Mouse (Mus musculus) heart, postnatal 25 days (tissue): ENCODE measurements around the gene Atp6v1c2. TPM values are rescaled to one million over a fixed set of nuclear protein-coding genes. Genes with fewer than 3 reads are reported as not detected.

Source experiments
- DNase-seq: peaks from one replicate; pipeline ENCODE4 v3.0.0; 2022; ENCODE audit warnings: low spot score
- intact Hi-C: fragments of 180-260 bp; cut with DNase I; formaldehyde crosslinking; loops from one replicate; pipeline ENCODE4 v1.15.1; 2025
- total RNA-seq, 2 experiments: library from RNA; stranded (reverse); gene quantifications; 2 replicates each; pipeline ENCODE4 v1.2.3; 2021

Atp6v1c2 gene
- total RNA-seq, 2 experiments from 2014 or later: not detected

DNA sequence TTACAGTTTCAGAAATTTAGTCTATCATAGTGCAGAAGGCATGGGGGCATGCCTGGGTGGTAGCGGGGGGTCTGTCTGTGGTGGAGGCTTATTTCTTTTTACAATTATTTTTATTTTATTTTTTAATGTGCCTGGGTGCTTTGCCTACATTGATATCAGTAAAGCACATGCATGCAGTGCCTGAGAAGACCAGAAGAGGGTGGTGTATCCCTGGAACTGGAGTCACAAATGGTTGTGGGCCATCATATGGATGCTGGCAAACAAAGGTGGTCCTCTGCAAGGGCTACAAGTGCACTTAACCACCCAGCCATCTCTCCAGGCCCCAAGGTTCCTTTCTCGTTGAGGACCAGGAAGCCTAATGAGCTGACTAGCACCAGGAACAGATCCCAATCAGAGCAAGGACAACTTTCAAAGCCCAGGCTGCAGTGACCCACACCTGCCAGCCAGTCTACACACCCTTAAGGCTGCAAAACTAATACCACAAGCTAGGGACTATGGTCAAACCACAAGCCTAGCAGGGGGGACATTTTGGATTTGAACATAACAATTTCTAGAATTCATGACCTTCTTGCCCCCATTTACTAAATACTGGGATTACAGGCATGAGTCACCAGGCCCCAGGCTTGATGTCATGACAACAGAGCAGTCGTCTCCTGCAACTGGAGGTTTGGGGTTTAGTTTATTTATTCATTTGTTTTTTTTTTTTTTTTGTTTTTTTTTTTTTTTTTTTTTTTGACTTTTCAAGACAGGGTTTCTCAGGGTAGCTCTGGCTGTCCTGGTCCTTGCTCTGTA is 10.2 kb upstream of the Atp6v1c2 start:
- intact Hi-C loops: no loop called here

DNA sequence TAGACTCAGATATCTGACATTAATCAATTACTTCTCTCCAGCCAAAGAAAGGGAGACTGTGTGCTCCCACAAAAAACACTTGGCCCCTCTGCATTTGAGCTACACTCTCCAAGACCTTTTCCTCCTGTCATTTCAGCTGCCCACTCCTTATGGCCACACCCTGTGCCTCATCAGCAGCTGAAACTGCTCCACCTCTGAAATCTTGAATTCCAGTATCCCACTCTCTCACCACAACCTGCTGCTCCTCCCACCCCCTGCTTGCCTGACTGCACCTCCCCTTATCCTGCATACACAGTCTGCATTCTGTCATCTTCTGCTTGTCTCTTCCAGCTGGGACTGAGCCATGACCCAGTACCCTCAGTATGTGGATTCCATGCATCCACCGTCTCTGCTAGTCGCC is 9.2 kb upstream of the Atp6v1c2 start:
- intact Hi-C loops: no loop called here
- DNase-seq: no peak

More for the DNA sequence above, 10.2 kb upstream of the Atp6v1c2 start:
- no peak for DNase-seq

- intact Hi-C loops: no loop called here
- no peak for DNase-seq
Measured at GRCm38 (mm10) chr12:17333459-17333858, 4.3 kb upstream of the Atp6v1c2 start.

DNA sequence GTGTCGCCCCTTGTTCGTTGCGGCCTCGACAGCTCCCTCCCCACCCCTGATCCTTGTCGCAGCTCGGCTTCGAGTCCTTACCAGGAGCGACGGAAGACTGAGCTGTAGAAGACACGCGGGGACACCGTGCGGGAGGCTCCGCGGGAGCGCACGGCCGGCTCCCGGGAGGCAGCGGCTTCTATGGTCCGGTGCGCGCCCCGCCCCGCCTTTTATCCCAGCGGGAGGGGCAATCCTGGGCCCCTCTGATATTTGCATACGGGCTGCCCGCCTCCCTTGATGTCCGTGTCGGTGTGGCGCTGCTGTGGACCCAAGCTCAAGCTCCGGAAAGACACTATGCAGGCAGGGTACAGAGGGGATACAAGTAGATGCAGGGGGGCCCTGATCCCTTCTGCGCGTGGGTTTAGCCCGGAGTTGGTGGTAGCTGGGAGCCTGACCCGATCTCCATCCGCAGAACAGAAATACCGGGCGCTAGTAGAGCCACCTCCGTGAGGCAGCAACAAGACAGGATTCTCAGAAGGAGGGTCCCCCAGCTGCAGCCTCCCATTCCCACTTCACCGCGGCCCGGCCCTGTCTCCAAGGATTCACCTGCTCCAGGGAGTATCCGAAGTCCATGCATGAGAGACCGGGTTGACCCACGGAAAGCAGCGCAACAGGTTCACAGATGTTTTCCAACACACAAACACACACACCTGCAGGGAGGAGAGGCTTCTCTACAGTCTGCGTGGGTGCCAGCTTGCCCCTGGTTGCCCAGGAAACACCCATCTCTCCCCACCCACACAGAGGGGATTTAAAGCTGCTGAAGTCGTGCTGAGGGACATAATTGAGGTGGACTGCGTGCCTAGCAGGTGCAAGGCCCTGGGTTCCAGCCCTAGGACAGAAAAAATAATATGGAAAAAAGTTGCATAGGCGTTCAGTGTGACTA is 4.3 kb downstream of the Atp6v1c2 start:
- intact Hi-C loops: no loop called here
- DNase-seq: no peak

DNA sequence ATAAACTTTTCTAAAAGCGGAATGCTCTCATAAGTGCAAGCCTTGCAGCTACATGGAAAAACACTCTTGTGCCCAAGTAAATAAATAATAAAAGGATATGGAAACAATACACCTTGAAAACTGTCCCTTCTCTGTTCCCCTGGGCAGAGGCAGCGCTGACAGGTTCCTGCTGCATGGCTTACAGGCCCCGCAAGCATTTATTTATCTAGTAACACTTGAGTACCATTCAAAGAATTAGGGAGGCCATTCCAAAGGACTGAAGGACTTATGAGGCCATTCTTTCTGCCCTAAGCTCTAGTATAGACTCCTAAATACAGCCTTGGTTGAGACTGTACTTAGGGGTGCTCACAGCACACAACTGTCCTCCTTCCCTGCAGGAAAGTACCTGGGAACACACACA is 10.7 kb downstream of the Atp6v1c2 start:
- DNase-seq: no peak
- intact Hi-C loops: no loop called here

GRCm38 (mm10) chr12:17317970-17318369 is 11.2 kb downstream of the Atp6v1c2 start:
- no peak for DNase-seq
- intact Hi-C loops: no loop called here

- no peak for DNase-seq
- intact Hi-C loops: no loop called here
Measured at GRCm38 (mm10) chr12:17316096-17316495, 13.1 kb downstream of the Atp6v1c2 start.

- intact Hi-C loops: no loop called here
Measured at GRCm38 (mm10) chr12:17310852-17311839, 18.0 kb downstream of the Atp6v1c2 start.

GRCm38 (mm10) chr12:17308246-17308645 is 20.9 kb downstream of the Atp6v1c2 start:
- no peak for DNase-seq
- intact Hi-C loops: no loop called here

More at GRCm38 (mm10) chr12:17310852-17311839, 18.0 kb downstream of the Atp6v1c2 start:
- DNase-seq: no peak

DNA sequence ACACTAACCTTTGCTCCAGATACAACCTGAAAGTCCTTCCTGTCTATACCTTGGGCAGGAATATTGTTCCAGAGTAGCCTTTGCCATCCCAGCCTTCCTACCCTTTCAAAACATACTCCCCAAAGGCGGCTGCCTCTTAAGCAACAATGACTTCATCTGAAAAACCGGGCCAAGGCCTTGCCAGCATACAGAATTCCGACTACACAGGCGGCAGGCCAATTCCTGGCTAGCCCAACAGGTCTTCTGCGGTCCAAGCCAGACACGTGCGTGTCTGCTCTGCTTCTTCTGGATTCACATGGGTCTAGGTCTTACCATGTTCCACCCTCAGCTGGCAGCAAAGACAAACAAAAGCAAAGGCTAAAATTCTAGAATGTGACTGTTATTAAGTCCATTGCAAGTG is 23.7 kb downstream of the Atp6v1c2 start:
- intact Hi-C loops: no loop called here
- DNase-seq: no peak

GRCm38 (mm10) chr12:17299902-17300301 is 29.3 kb downstream of the Atp6v1c2 start:
- DNase-seq: no peak
- intact Hi-C loops: no loop called here

- intact Hi-C loops: no loop called here
- DNase-seq: no peak
Measured at GRCm38 (mm10) chr12:17296899-17297298, 32.3 kb downstream of the Atp6v1c2 start.

DNA sequence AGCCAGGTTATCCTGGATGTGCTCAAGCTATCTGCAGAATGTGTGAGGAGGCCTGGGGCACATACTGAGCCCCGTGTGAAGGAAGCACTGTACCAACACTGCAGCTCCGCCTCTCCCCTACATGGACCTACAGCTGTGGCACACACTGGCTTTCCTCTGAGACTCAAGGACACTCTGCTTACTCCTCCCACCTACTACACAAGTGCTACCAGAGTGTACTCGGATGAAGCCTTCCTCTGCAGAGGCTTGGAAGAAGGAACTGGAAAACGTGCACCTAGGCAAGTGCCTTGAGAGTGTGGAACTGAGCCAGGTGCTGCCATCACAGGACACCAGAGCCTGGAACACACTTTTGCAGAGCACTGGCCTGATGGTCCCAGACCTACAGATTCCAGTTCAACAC is 38.6 kb downstream of the Atp6v1c2 start:
- DNase-seq: no peak
- intact Hi-C loops: no loop called here

- intact Hi-C loops: no loop called here
- no peak for DNase-seq
Measured at GRCm38 (mm10) chr12:17289913-17290312, 39.2 kb downstream of the Atp6v1c2 start.

GRCm38 (mm10) chr12:17289060-17289459 is 40.1 kb downstream of the Atp6v1c2 start:
- DNase-seq: no peak
- intact Hi-C loops: no loop called here

DNA sequence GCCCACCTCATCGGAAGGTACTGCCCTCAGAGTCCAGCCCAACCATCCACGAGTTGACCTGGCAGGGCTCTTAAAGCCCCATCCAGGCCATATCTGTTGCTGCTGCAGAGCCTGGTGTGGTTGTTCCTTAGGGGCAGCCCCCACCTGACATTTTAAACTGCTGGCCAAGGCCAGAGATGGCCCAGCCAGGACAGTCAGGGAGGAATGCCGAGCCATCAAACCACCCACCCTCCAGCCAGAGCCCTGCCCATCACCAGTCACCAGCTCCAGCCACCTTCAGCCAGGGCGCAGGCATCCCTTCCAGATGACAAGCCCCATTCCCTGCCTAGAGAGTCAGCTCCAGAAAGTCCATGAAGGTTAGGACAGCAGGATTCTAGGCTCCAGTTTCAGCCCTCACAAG is 40.7 kb downstream of the Atp6v1c2 start:
- no peak for DNase-seq
- intact Hi-C loops: no loop called here

- DNase-seq: no peak
- intact Hi-C loops: no loop called here
Measured at GRCm38 (mm10) chr12:17273841-17274240, 55.3 kb downstream of the Atp6v1c2 start.

GRCm38 (mm10) chr12:17271272-17271671 is 57.9 kb downstream of the Atp6v1c2 start:
- DNase-seq: no peak

GRCm38 (mm10) chr12:17267316-17267715 is 61.8 kb downstream of the Atp6v1c2 start:
- DNase-seq: no peak
- intact Hi-C loops: loop anchor here (5.0 kb wide), 1 partner anchor 80 kb away; the partner anchor contains the start of gene Nol10

More at GRCm38 (mm10) chr12:17271272-17271671, 57.9 kb downstream of the Atp6v1c2 start:
- intact Hi-C loops: no loop called here

DNA sequence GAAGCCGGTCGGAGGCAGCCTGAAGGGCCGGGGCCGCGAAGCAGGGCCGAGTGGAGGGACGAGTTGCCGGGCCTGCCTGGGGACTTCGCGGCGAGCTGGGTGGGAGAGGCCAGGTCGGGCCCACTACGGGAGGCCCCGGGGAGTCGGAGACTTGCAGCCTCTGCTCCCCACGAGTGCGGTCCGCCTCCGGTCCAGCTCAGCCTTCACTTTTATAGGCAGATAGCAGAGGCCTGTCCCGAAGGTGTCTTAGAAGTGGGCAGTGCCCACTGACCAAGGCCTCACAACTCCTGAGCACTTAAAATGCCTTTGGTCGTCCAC is 62.5 kb downstream of the Atp6v1c2 start:
- no peak for DNase-seq
- intact Hi-C loops: loop anchor here (5.0 kb wide), 1 partner anchor 81 kb away; the partner anchor contains the start of gene Nol10
